Mouse (Mus musculus): ENCODE data around the gene Stox2. TPM values are rescaled to one million over a fixed set of nuclear protein-coding genes. Genes with fewer than 3 reads are reported as not detected.

Stox2 gene
- polyA plus RNA-seq, 1 experiment from 2014 or later = 22.3 TPM

- H3K4me3 ChIP-seq = peak overlapping the region; percentile 86
- peak overlapping the region; percentile 94 for H3K27ac ChIP-seq
- no peaks in the 10 kb centered on the region for H3K36me3 ChIP-seq
- H3K27me3 ChIP-seq = no peaks in the 10 kb centered on the region
- H3K9ac ChIP-seq = peak overlapping the region; percentile 93
- ATAC-seq (ENCODE audit: insufficient number of reproducible peaks, insufficient read depth, low FRiP score, low TSS enrichment, low read depth) = 0 out of 2 replicates have a peak, but pooled peaks have one; percentile 26
- WGBS = under 1% methylated on average over 33 of the region's 33 CpGs
- H3K9me3 ChIP-seq = no peaks in the 10 kb centered on the region
- H3K4me1 ChIP-seq = peaks cover 43% of the 10 kb centered on the region
- H3K4me2 ChIP-seq = peak overlapping the region; percentile 81
Measured at GRCm38 (mm10) chr8:47287641-47288130, 158.5 kb downstream of the Stox2 start.

- no peak for ATAC-seq (ENCODE audit: insufficient number of reproducible peaks, insufficient read depth, low FRiP score, low TSS enrichment, low read depth)
- peaks cover 47% of the 10 kb centered on the region for H3K4me1 ChIP-seq
- H3K9ac ChIP-seq = peak overlapping the region; percentile 93
- no peaks in the 10 kb centered on the region for H3K9me3 ChIP-seq
- H3K4me3 ChIP-seq = peak overlapping the region; percentile 86
- no peaks in the 10 kb centered on the region for H3K27me3 ChIP-seq
- H3K27ac ChIP-seq = peak overlapping the region; percentile 94
- under 1% methylated on average over 16 of the region's 16 CpGs for WGBS
- no peaks in the 10 kb centered on the region for H3K36me3 ChIP-seq
- H3K4me2 ChIP-seq = peak overlapping the region; percentile 81
Measured at GRCm38 (mm10) chr8:47287201-47287621, 159.0 kb downstream of the Stox2 start.

- H3K4me2 ChIP-seq = peak overlapping the region; percentile 81
- H3K36me3 ChIP-seq = no peaks in the 10 kb centered on the region
- peak overlapping the region; percentile 86 for H3K4me3 ChIP-seq
- no peaks in the 10 kb centered on the region for H3K9me3 ChIP-seq
- 72% methylated on average over 12 of the region's 12 CpGs for WGBS
- peaks cover 51% of the 10 kb centered on the region for H3K4me1 ChIP-seq
- no peaks in the 10 kb centered on the region for H3K27me3 ChIP-seq
- no peak for ATAC-seq (ENCODE audit: insufficient number of reproducible peaks, insufficient read depth, low FRiP score, low TSS enrichment, low read depth)
- peak overlapping the region; percentile 51; the same call in 1 of the 2 replicates for H3K9ac ChIP-seq
- no peak overlapping the region for H3K27ac ChIP-seq
Measured at GRCm38 (mm10) chr8:47286081-47286700, 160.0 kb downstream of the Stox2 start.

- H3K9me3 ChIP-seq = no peaks in the 10 kb centered on the region
- peak overlapping the region; percentile 81 for H3K4me2 ChIP-seq
- H3K27me3 ChIP-seq = no peaks in the 10 kb centered on the region
- H3K36me3 ChIP-seq = no peaks in the 10 kb centered on the region
- ATAC-seq (ENCODE audit: insufficient number of reproducible peaks, insufficient read depth, low FRiP score, low TSS enrichment, low read depth) = no peak
- peaks cover 56% of the 10 kb centered on the region for H3K4me1 ChIP-seq
- H3K4me3 ChIP-seq = peak overlapping the region; percentile 86; the same call in 1 of the 2 replicates
- WGBS = 80% methylated on average over 6 of the region's 6 CpGs
- H3K9ac ChIP-seq = no peak overlapping the region
- no peak overlapping the region for H3K27ac ChIP-seq
Measured at GRCm38 (mm10) chr8:47285435-47285834, 160.7 kb downstream of the Stox2 start.

GRCm38 (mm10) chr8:47284329-47285326, 161.5 kb downstream of the Stox2 start:
- WGBS = 82% methylated on average over 21 of the region's 21 CpGs
- Histone ChIP-seq H3K4me3 (no peak overlapping the region), H3K9ac (no peak overlapping the region), H3K36me3 (no peaks in the 10 kb centered on the region), H3K27me3 (no peaks in the 10 kb centered on the region), H3K9me3 (no peaks in the 10 kb centered on the region), H3K27ac (no peak overlapping the region), H3K4me1 (peaks cover 58% of the 10 kb centered on the region), H3K4me2 (no peak overlapping the region)
- no peak for ATAC-seq (ENCODE audit: insufficient number of reproducible peaks, insufficient read depth, low FRiP score, low TSS enrichment, low read depth)

- no peaks in the 10 kb centered on the region for H3K9me3 ChIP-seq
- no peak overlapping the region for H3K9ac ChIP-seq
- no peaks in the 10 kb centered on the region for H3K36me3 ChIP-seq
- H3K4me2 ChIP-seq = no peak overlapping the region
- H3K4me3 ChIP-seq = no peak overlapping the region
- H3K4me1 ChIP-seq = peaks cover 57% of the 10 kb centered on the region
- 51% methylated on average over 10 of the region's 10 CpGs for WGBS
- H3K27me3 ChIP-seq = no peaks in the 10 kb centered on the region
- H3K27ac ChIP-seq = no peak overlapping the region
- no peak for ATAC-seq (ENCODE audit: insufficient number of reproducible peaks, insufficient read depth, low FRiP score, low TSS enrichment, low read depth)
Measured at GRCm38 (mm10) chr8:47279898-47280297, 166.3 kb downstream of the Stox2 start.

- 80% methylated on average over 3 of the region's 3 CpGs for WGBS
- peaks cover 42% of the 10 kb centered on the region for H3K4me1 ChIP-seq
Measured at GRCm38 (mm10) chr8:47278211-47278610, 168.0 kb downstream of the Stox2 start.

GRCm38 (mm10) chr8:47268931-47269330, 177.2 kb downstream of the Stox2 start:
- Histone ChIP-seq H3K27me3 (no peaks in the 10 kb centered on the region), H3K4me1 (peaks cover 12% of the 10 kb centered on the region), H3K4me2 (no peak overlapping the region), H3K9me3 (no peaks in the 10 kb centered on the region), H3K36me3 (0 out of 2 replicates have a peak, but pooled peaks cover 6% of the 10 kb centered on the region), H3K4me3 (no peak overlapping the region), H3K27ac (peak overlapping the region; percentile 23; the same call in 1 of the 2 replicates), H3K9ac (no peak overlapping the region)
- WGBS = 89% methylated on average over 6 of the region's 6 CpGs
- ATAC-seq (ENCODE audit: insufficient number of reproducible peaks, insufficient read depth, low FRiP score, low TSS enrichment, low read depth) = no peak

More at GRCm38 (mm10) chr8:47278211-47278610, 168.0 kb downstream of the Stox2 start:
- Histone ChIP-seq H3K27me3 (no peaks in the 10 kb centered on the region), H3K36me3 (no peaks in the 10 kb centered on the region), H3K4me2 (no peak overlapping the region), H3K9ac (no peak overlapping the region), H3K27ac (no peak overlapping the region), H3K9me3 (no peaks in the 10 kb centered on the region), H3K4me3 (no peak overlapping the region)
- ATAC-seq (ENCODE audit: insufficient number of reproducible peaks, insufficient read depth, low FRiP score, low TSS enrichment, low read depth) = no peak

GRCm38 (mm10) chr8:47268062-47268822, 177.9 kb downstream of the Stox2 start:
- no peaks in the 10 kb centered on the region for H3K9me3 ChIP-seq
- H3K9ac ChIP-seq = no peak overlapping the region
- H3K4me1 ChIP-seq = peaks cover 15% of the 10 kb centered on the region
- peak overlapping the region; percentile 23 for H3K27ac ChIP-seq
- no peak overlapping the region for H3K4me3 ChIP-seq
- 0 out of 2 replicates have a peak, but pooled peaks cover 6% of the 10 kb centered on the region for H3K36me3 ChIP-seq
- H3K4me2 ChIP-seq = 0 out of 2 replicates have a peak overlapping the region, but pooled peaks have one; percentile 9
- WGBS = 63% methylated on average over 21 of the region's 21 CpGs
- no peaks in the 10 kb centered on the region for H3K27me3 ChIP-seq
- ATAC-seq (ENCODE audit: insufficient number of reproducible peaks, insufficient read depth, low FRiP score, low TSS enrichment, low read depth) = peak; percentile 62; the same call in 1 of the 2 replicates

GRCm38 (mm10) chr8:47263070-47263843, 182.9 kb downstream of the Stox2 start:
- peaks cover 22% of the 10 kb centered on the region for H3K4me1 ChIP-seq
- no peak overlapping the region for H3K4me3 ChIP-seq
- no peaks in the 10 kb centered on the region for H3K27me3 ChIP-seq
- H3K9ac ChIP-seq = no peak overlapping the region
- no peaks in the 10 kb centered on the region for H3K9me3 ChIP-seq
- 70% methylated on average over 17 of the region's 17 CpGs for WGBS
- H3K36me3 ChIP-seq = no peaks in the 10 kb centered on the region
- H3K4me2 ChIP-seq = no peak overlapping the region
- no peak for ATAC-seq (ENCODE audit: insufficient number of reproducible peaks, insufficient read depth, low FRiP score, low TSS enrichment, low read depth)
- H3K27ac ChIP-seq = no peak overlapping the region

All from embryonic facial prominence, embryonic 13.5 days (tissue).